Mouse (Mus musculus): ENCODE data around the gene Xirp2.
"Not testable (repeated sequence)": the region's sequence is repeated elsewhere in the genome, so short reads cannot be mapped to it uniquely, and the experiment has no call there.

Xirp2 gene

GRCm38 (mm10) chr2:67445780-67446179, at the start of gene Xirp2:
Gene Xirp2, plus strand, starts transcription at chr2:67446002.
- in situ Hi-C loops (cut with MseI, MboI): no loop called here

- in situ Hi-C loops (cut with MseI, MboI): not testable (repeated sequence)
Measured at GRCm38 (mm10) chr2:67413425-67413824, 32.4 kb upstream of the Xirp2 start, which contains the start of gene Gm21830. Gene Gm21830, plus strand, starts transcription at chr2:67413725.

GRCm38 (mm10) chr2:67420853-67421252, 24.9 kb upstream of the Xirp2 start:
- in situ Hi-C loops (cut with MseI, MboI): no loop called here

GRCm38 (mm10) chr2:67422799-67423198, 23.0 kb upstream of the Xirp2 start:
- in situ Hi-C loops (cut with MseI, MboI): no loop called here

- in situ Hi-C loops (cut with MseI, MboI): no loop called here
Measured at GRCm38 (mm10) chr2:67433081-67433480, 12.7 kb upstream of the Xirp2 start, which contains the start of gene Gm26727. Gene Gm26727, minus strand, starts transcription at chr2:67433181.

- in situ Hi-C loops (cut with MseI, MboI): no loop called here
Measured at GRCm38 (mm10) chr2:67438309-67438708, 7.5 kb upstream of the Xirp2 start.

GRCm38 (mm10) chr2:67446772-67447171, 970 bp downstream of the Xirp2 start:
- in situ Hi-C loops (cut with MseI, MboI): no loop called here

- in situ Hi-C loops (cut with MseI, MboI): no loop called here
Measured at GRCm38 (mm10) chr2:67447206-67447605, 1.4 kb downstream of the Xirp2 start.

- in situ Hi-C loops (cut with MseI, MboI): no loop called here
Measured at GRCm38 (mm10) chr2:67460857-67461256, 15.1 kb downstream of the Xirp2 start.

- in situ Hi-C loops (cut with MseI, MboI): no loop called here
Measured at GRCm38 (mm10) chr2:67467036-67467435, 21.2 kb downstream of the Xirp2 start.

- in situ Hi-C loops (cut with MseI, MboI): not testable (repeated sequence)
Measured at GRCm38 (mm10) chr2:67470030-67470429, 24.2 kb downstream of the Xirp2 start.

- in situ Hi-C loops (cut with MseI, MboI): loop anchor here (25.0 kb wide), 1 partner anchor 515 kb away; no protein-coding TSS in a partner anchor
Measured at GRCm38 (mm10) chr2:67477753-67478152, 32.0 kb downstream of the Xirp2 start.

GRCm38 (mm10) chr2:67481051-67481450, 35.2 kb downstream of the Xirp2 start:
- in situ Hi-C loops (cut with MseI, MboI): loop anchor here (25.0 kb wide), 1 partner anchor 519 kb away; no protein-coding TSS in a partner anchor

GRCm38 (mm10) chr2:67486721-67487120, 40.9 kb downstream of the Xirp2 start:
- in situ Hi-C loops (cut with MseI, MboI): loop anchor here (25.0 kb wide), 1 partner anchor 524 kb away; no protein-coding TSS in a partner anchor

GRCm38 (mm10) chr2:67487162-67487561, 41.4 kb downstream of the Xirp2 start:
- in situ Hi-C loops (cut with MseI, MboI): loop anchor here (25.0 kb wide), 1 partner anchor 525 kb away; no protein-coding TSS in a partner anchor

GRCm38 (mm10) chr2:67488465-67489127, 42.8 kb downstream of the Xirp2 start:
- in situ Hi-C loops (cut with MseI, MboI): loop anchor here (25.0 kb wide), 1 partner anchor 526 kb away; no protein-coding TSS in a partner anchor

GRCm38 (mm10) chr2:67489128-67489492, 43.3 kb downstream of the Xirp2 start:
- in situ Hi-C loops (cut with MseI, MboI): loop anchor here (25.0 kb wide), 1 partner anchor 527 kb away; no protein-coding TSS in a partner anchor

- in situ Hi-C loops (cut with MseI, MboI): no loop called here
Measured at GRCm38 (mm10) chr2:67505457-67505856, 59.7 kb downstream of the Xirp2 start.

- in situ Hi-C loops (cut with MseI, MboI): no loop called here
Measured at GRCm38 (mm10) chr2:67516405-67516804, 70.6 kb downstream of the Xirp2 start.

GRCm38 (mm10) chr2:67535347-67535746, 89.5 kb downstream of the Xirp2 start:
- in situ Hi-C loops (cut with MseI, MboI): no loop called here

GRCm38 (mm10) chr2:67539426-67539825, 93.6 kb downstream of the Xirp2 start:
- in situ Hi-C loops (cut with MseI, MboI): no loop called here

GRCm38 (mm10) chr2:67541957-67542696, 96.3 kb downstream of the Xirp2 start:
- in situ Hi-C loops (cut with MseI, MboI): no loop called here

- in situ Hi-C loops (cut with MseI, MboI): no loop called here
Measured at GRCm38 (mm10) chr2:67544426-67544825, 98.6 kb downstream of the Xirp2 start.
